Mouse (Mus musculus) brain, embryonic 14.5 days (tissue): ENCODE data around the gene Zfp787.
A peak's percentile ranks its signal among the peaks of the same experiment; 100 is the strongest.

Experiments used
- CTCF ChIP-seq: fragments of 200-500 bp; IDR thresholded peaks from 2 replicates; pipeline ENCODE4 v1.5.1; 2012; ENCODE audit warnings: inconsistent platforms, mild to moderate bottlenecking, moderate library complexity, borderline replicate concordance; ENCODE audit not compliant: insufficient read depth, insufficient read length; ENCODE audit errors: extremely low read depth
- POLR2A ChIP-seq: fragments of 200-500 bp; IDR thresholded peaks from 2 replicates; pipeline ENCODE4 v1.6.1; 2012; ENCODE audit warnings: mild to moderate bottlenecking, inconsistent platforms, borderline replicate concordance; ENCODE audit not compliant: poor library complexity, insufficient read depth, insufficient read length, severe bottlenecking; ENCODE audit errors: extremely low read depth

- TF ChIP-seq POLR2A = no peak
- peak; percentile 75; the same call in 1 of the 2 replicates for TF ChIP-seq CTCF
These were observed 35.6 kb upstream of the Zfp787 start for GRCm38 (mm10) chr7:6191376-6191775.
